Mouse (Mus musculus) granulocyte monocyte progenitor cell, adult 5-6 weeks (primary cell): ENCODE measurements around the gene Dtnbp1. TPM values are rescaled to one million over a fixed set of nuclear protein-coding genes. Genes with fewer than 3 reads are reported as not detected.

ENCODE experiments used
- ATAC-seq: replicated peaks from 2 replicates; pipeline ENCODE4 v1.8.0; 2016; ENCODE audit warnings: mild to moderate bottlenecking, moderate TSS enrichment, inconsistent platforms; ENCODE audit not compliant: poor library complexity, severe bottlenecking
- total RNA-seq, 2 experiments: library from RNA; stranded (forward) in 1 of 2; stranded (reverse) in 1 of 2; fragments of 200-712, 200-1000 nt in 1 of 2; fragments of >200 nt in 1 of 2; fragmentation: Nextera tagmentation in 1 of 2; gene quantifications; 2 replicates each; pipeline ENCODE4 v1.2.3; 2014 to 2017

Gene Dtnbp1
- total RNA-seq, 2 experiments from 2014 or later, result 90.6 to 119 TPM

GRCm38 (mm10) chr13:44913560-44913959 is 88.4 kb downstream of the Dtnbp1 start:
- ATAC-seq, result no peak

- ATAC-seq, result no peak
Measured at GRCm38 (mm10) chr13:44912851-44913250, 89.1 kb downstream of the Dtnbp1 start.

- no peak for ATAC-seq
Measured at GRCm38 (mm10) chr13:44908790-44909189, 93.2 kb downstream of the Dtnbp1 start.

GRCm38 (mm10) chr13:44907702-44908101 is 94.2 kb downstream of the Dtnbp1 start:
- ATAC-seq, result no peak

- ATAC-seq, result no peak
Measured at GRCm38 (mm10) chr13:44906141-44906540, 95.8 kb downstream of the Dtnbp1 start.

GRCm38 (mm10) chr13:44904271-44904670 is 97.7 kb downstream of the Dtnbp1 start:
- no peak for ATAC-seq

GRCm38 (mm10) chr13:44903416-44903815 is 98.5 kb downstream of the Dtnbp1 start:
- no peak for ATAC-seq

GRCm38 (mm10) chr13:44902299-44902698 is 99.6 kb downstream of the Dtnbp1 start:
- no peak for ATAC-seq

GRCm38 (mm10) chr13:44896211-44896610 is 105.7 kb downstream of the Dtnbp1 start:
- ATAC-seq, result no peak

GRCm38 (mm10) chr13:44891813-44892730 is 109.9 kb downstream of the Dtnbp1 start:
- no peak for ATAC-seq

GRCm38 (mm10) chr13:44890612-44891011 is 111.3 kb downstream of the Dtnbp1 start:
- no peak for ATAC-seq

- no peak for ATAC-seq
Measured at GRCm38 (mm10) chr13:44886221-44886620, 115.7 kb downstream of the Dtnbp1 start.

GRCm38 (mm10) chr13:44881001-44881400 is 120.9 kb downstream of the Dtnbp1 start:
- ATAC-seq, result no peak

- ATAC-seq, result no peak
Measured at GRCm38 (mm10) chr13:44876799-44877198, 125.1 kb downstream of the Dtnbp1 start.

Other genes with a start within 250 kb of the Dtnbp1 start
- gene Gm9817, start 76.5 kb upstream of the Dtnbp1 start, total RNA-seq (2014; fragmentation: Nextera tagmentation), result not detected in 2 replicates
- gene Gm9817, start 76.5 kb upstream of the Dtnbp1 start, total RNA-seq (2017), result not detected in 2 replicates